Mouse (Mus musculus): ENCODE results near the gene Olfr47.
"Not testable (repeated sequence)": the region's sequence is repeated elsewhere in the genome, so short reads cannot be mapped to it uniquely, and the experiment has no call there.

The Olfr47 gene

DNA sequence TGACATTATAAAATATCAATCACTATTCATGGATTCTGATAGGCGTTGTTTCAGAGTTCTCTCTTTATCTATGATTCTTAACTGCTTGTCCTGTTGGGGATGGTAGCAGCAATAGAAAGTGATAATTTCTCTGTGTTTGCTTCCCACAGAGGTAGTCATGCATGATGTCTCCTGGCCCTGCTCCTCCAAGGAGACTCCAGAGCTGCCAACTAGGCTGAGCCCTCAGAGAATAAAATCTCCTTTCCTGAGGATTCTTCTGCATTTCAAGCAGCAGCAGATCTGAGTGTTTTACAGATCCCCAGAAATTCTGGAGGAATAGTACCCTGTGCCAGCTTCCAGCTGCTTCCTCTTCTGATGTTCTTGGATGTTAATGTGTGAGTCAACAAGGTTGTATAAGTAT lies at the start of gene Olfr47:
Olfr47 (plus strand) TSS at position 275 of the 400 bp plus-strand sequence.
- DNase-seq (ENCODE audit: low spot score in 2 of 2), result not testable (repeated sequence)

- no peak for DNase-seq (ENCODE audit: low spot score in 2 of 2)
Measured at GRCm38 (mm10) chr6:43190986-43191385, 40.3 kb upstream of the Olfr47 start.

DNA sequence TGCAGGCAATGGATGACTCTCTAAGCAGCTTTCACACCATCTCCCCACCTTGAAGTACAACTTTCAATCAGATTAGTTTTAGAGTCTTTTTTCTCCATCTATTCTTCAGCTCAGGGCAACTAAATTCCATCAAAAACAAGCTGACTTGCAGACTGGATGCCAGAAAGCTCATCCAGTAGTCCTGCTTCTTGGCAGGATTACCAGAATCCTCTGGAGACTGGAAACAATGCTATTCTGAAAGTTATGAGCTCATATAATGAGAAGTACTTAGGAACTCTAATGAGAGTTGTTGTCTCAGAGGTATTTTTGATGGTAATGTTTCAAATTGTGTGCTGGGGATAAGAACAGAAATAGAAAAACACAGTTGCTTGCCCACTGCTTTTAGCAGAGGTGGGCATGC lies 34.5 kb upstream of the Olfr47 start, which contains the start of gene Olfr435:
Olfr435 (plus strand) TSS at position 366 of the 400 bp plus-strand sequence.
- no peak for DNase-seq (ENCODE audit: low spot score in 2 of 2)

- no peak for DNase-seq (ENCODE audit: low spot score in 2 of 2)
Measured at GRCm38 (mm10) chr6:43198094-43198493, 33.2 kb upstream of the Olfr47 start.

DNA sequence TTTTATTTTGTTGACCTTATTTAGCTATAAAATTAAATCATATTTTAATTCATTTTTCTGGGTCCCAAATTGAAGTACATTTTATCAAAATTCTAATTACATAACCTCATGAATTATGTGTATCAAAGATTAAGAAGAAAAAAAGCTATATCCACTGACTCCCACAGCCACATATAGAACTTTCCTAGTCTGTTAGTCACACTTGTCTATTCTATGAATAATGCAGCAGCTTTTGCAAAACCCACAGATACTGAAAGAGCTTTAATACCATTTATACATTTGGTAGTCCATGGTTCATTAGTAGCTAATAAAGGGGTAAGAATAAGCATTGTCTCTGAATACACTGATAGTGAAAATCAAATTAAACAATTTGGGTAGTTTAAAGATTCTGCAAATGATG lies 28.5 kb upstream of the Olfr47 start:
- DNase-seq (ENCODE audit: low spot score in 2 of 2), result no peak

- no peak for DNase-seq (ENCODE audit: low spot score in 2 of 2)
Measured at GRCm38 (mm10) chr6:43205355-43205754, 26.0 kb upstream of the Olfr47 start.

- DNase-seq (ENCODE audit: low spot score in 2 of 2), result not testable (repeated sequence)
Measured at GRCm38 (mm10) chr6:43212873-43213272, 18.5 kb upstream of the Olfr47 start, which contains the start of gene Olfr434. Gene Olfr434, plus strand, starts transcription at chr6:43213021.

GRCm38 (mm10) chr6:43242061-43242460 lies 10.7 kb downstream of the Olfr47 start:
- DNase-seq (ENCODE audit: low spot score in 2 of 2), result no peak

DNA sequence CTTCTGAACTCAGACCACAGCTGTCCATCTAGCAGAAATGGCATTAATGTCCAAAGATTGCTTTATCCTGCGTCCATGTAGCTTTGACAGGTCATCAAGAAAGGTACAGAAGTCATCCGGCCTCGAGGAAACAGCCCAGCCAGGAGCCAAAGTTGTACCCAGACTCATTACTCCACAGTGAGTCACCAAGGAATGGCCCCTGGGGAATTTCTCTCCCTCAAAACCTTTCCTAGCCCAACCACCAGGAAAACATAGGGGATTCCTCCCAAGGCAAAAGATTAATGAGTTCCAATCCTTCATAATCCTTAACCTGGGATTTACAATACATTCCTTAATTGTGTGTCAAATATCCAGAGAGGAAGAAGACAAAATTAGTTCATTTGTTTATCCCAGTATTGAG lies 16.1 kb downstream of the Olfr47 start:
- no peak for DNase-seq (ENCODE audit: low spot score in 2 of 2)

GRCm38 (mm10) chr6:43252994-43253393 lies 21.7 kb downstream of the Olfr47 start:
- DNase-seq (ENCODE audit: low spot score in 2 of 2), result no peak

DNA sequence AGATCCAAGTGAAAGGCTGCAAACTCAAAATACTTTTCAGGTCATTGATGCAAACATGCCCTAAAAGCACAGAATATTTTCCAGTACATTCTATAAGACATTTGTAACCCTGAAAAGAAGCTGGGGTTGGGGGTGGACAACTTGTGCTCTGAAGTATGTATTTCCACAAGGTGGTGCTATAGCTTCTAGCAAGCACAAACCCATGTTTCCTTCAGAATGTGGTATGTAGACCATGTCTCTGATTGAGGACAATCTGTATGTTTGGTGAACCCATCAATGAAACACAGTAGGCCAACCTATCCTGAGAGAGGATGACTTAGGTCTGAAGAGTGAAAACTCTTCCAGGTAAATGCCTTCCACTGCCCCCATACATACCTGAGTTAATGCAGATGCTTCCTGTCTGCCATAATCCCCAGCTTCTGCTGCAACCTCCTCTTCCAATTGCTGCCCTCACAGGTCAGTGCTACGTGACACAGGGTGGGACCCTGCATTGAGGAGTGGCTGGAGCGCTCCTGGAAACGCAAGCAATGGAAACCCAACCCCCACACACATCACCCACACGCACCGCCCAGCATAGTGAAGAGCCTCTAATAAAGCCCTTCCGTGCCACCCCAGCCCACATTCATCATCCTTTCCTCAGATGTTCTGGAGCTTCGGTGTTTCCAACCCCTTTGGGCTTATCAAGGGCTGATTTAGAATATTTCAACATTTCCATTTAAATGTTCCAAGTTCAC lies 23.0 kb downstream of the Olfr47 start:
- no peak for DNase-seq (ENCODE audit: low spot score in 2 of 2)

GRCm38 (mm10) chr6:43260756-43261155 lies 29.4 kb downstream of the Olfr47 start:
- no peak for DNase-seq (ENCODE audit: low spot score in 2 of 2)

GRCm38 (mm10) chr6:43265363-43266041 lies 34.2 kb downstream of the Olfr47 start, which contains the start of gene Arhgef5:
Gene Arhgef5, plus strand, starts transcription at chr6:43265582.
- peak in 1 of 2 experiments; percentile 8 for DNase-seq (ENCODE audit: low spot score in 2 of 2)

- DNase-seq (ENCODE audit: low spot score in 2 of 2), result no peak
Measured at GRCm38 (mm10) chr6:43266356-43266755, 35.0 kb downstream of the Olfr47 start.

GRCm38 (mm10) chr6:43272597-43272996 lies 41.3 kb downstream of the Olfr47 start:
- no peak for DNase-seq (ENCODE audit: low spot score in 2 of 2)

GRCm38 (mm10) chr6:43274123-43274522 lies 42.8 kb downstream of the Olfr47 start:
- DNase-seq (ENCODE audit: low spot score in 2 of 2), result no peak

DNA sequence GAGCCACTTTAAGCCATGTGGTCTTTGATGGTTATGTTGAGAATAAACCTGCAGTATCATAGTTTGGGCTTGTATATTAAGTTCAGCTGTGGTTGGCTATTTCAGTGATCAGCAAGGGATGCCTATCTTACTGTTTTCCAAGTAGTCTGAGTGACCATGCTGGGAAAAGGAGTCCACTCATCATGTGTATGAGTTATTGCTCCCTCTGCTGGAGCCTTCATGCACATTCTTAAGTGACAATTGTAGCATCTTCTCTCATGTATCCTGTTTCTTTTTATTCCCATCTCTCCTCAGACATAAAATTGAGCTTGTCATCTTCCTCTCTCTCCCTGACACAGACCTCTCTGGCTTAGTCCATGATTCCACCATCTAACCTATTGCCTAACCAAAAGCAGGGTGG lies 46.9 kb downstream of the Olfr47 start:
- no peak for DNase-seq (ENCODE audit: low spot score in 2 of 2)

DNA sequence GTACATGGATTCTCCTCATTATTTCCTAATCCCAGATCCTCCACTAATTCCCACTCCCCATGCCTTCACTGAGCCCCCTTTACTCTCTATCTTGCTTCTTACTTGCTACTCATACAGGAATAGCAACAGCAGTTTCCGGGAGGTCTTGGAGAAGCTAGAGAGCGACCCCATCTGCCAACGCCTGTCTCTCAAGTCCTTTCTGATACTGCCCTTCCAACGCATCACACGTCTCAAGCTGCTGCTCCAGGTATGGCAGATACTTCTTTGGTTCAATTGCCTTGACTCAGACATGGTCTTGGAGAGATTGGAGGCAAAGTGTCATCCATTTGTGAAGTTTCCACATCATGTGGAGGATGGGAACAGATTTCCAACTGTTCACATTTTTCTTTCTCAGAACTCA lies 49.2 kb downstream of the Olfr47 start:
- DNase-seq (ENCODE audit: low spot score in 2 of 2), result no peak

Data from frontal cortex, postnatal 10 days (tissue).